Mouse (Mus musculus) mouse embryonic stem cell (cell line): ENCODE data around the gene Arhgef2.

Experiments
- in situ Hi-C, 2 experiments: fragments of 300-500 bp; cut with MboI; formaldehyde crosslinking; loops; 1 replicate in 1 of 2; 3 replicates in 1 of 2; pipeline ENCODE4 v1.14.3; 2019 to 2020; ENCODE audit warnings: low sequenced_read_pairs in 2 of 2, low pct_unique_long_range_greater_than_20kb in 1 of 2, mixed read lengths in 1 of 2; ENCODE audit not compliant: unreplicated experiment in 1 of 2

Gene Arhgef2

GRCm38 (mm10) chr3:88689079-88689478 is 83.3 kb downstream of the Arhgef2 start:
- in situ Hi-C loops: no loop called here

- in situ Hi-C loops: no loop called here
Measured at GRCm38 (mm10) chr3:88695545-88695944, 89.8 kb downstream of the Arhgef2 start.
